Mouse (Mus musculus): ENCODE measurements around the gene Upf1. TPM values are rescaled to one million over a fixed set of nuclear protein-coding genes. Genes with fewer than 3 reads are reported as not detected.

The Upf1 gene
- polyA plus RNA-seq, 1 experiment from 2014 or later = 18.1 TPM

GRCm38 (mm10) chr8:70330741-70331364 lies 22.2 kb downstream of the Upf1 start:
- Histone ChIP-seq H3K4me1 (ENCODE audit: control insufficient read depth in 2 of 2, insufficient read depth in 2 of 2, low read length in 2 of 2) (peaks cover 11 to 21% of the 10 kb centered on the region in 2 experiments; a peak in 3 of 4 replicates), H3K27me3 (ENCODE audit: control insufficient read depth, insufficient read depth, low read length) (peaks cover 6% of the 10 kb centered on the region; the same call in 1 of the 2 replicates), H3K9me3 (ENCODE audit: control insufficient read depth, low read length) (no peaks in the 10 kb centered on the region), H3K27ac (replicated peaks in 1 of 2; ENCODE audit: control insufficient read depth in 1 of 2, insufficient read depth in 1 of 2, low read depth in 2 of 2, low read length in 2 of 2) (no peak overlapping the region), H3K9ac (ENCODE audit: low read length) (peak overlapping the region; percentile 2; the same call in 1 of the 2 replicates), H3K4me3 (ENCODE audit: control insufficient read depth in 1 of 2, insufficient read depth in 1 of 2, low read depth in 1 of 2, low read length in 2 of 2) (0 out of 4 replicates have a peak overlapping the region, but pooled peaks of 1 of the 2 experiments have one; percentile 7), H3K4me2 (ENCODE audit: low read length) (peak overlapping the region; percentile 52), H3K36me3 (ENCODE audit: control insufficient read depth, insufficient read depth, low read length) (peaks cover 49% of the 10 kb centered on the region)
- 34% methylated on average over 53 of the region's 53 CpGs for WGBS
- ATAC-seq (ENCODE audit: insufficient number of reproducible peaks, insufficient read depth, low FRiP score, low read depth) = peak; percentile 63; the same call in 1 of the 2 replicates

- no peaks in the 10 kb centered on the region for H3K9me3 ChIP-seq (ENCODE audit: control insufficient read depth, low read length)
- peaks cover 6% of the 10 kb centered on the region; the same call in 1 of the 2 replicates for H3K27me3 ChIP-seq (ENCODE audit: control insufficient read depth, insufficient read depth, low read length)
- peak overlapping the region; percentile 52 for H3K4me2 ChIP-seq (ENCODE audit: low read length)
- WGBS = 6% methylated on average over 45 of the region's 45 CpGs
- peak overlapping the region; percentile 2 for H3K9ac ChIP-seq (ENCODE audit: low read length)
- H3K27ac ChIP-seq (replicated peaks in 1 of 2; ENCODE audit: control insufficient read depth in 1 of 2, insufficient read depth in 1 of 2, low read depth in 2 of 2, low read length in 2 of 2) = no peak overlapping the region
- H3K4me1 ChIP-seq (ENCODE audit: control insufficient read depth in 2 of 2, insufficient read depth in 2 of 2, low read length in 2 of 2) = peaks cover 11 to 21% of the 10 kb centered on the region in 2 experiments; a peak in 3 of 4 replicates
- ATAC-seq (ENCODE audit: insufficient number of reproducible peaks, insufficient read depth, low FRiP score, low read depth) = peak; percentile 8; the same call in 1 of the 2 replicates
- H3K36me3 ChIP-seq (ENCODE audit: control insufficient read depth, insufficient read depth, low read length) = peaks cover 41% of the 10 kb centered on the region
- H3K4me3 ChIP-seq (ENCODE audit: control insufficient read depth in 1 of 2, insufficient read depth in 1 of 2, low read depth in 1 of 2, low read length in 2 of 2) = peak overlapping the region in 1 of 2 experiments; percentile 13; a peak in 1 of 4 replicates
Observed at GRCm38 (mm10) chr8:70329835-70330740, 23.0 kb downstream of the Upf1 start.

GRCm38 (mm10) chr8:70329124-70329834 lies 23.8 kb downstream of the Upf1 start, which contains the start of gene Gdf1:
Gene Gdf1, plus strand, starts transcription at chr8:70329817.
- H3K9ac ChIP-seq (ENCODE audit: low read length) = peak within 1 kb of the TSS; percentile 2
- H3K9me3 ChIP-seq (ENCODE audit: control insufficient read depth, low read length) = no peaks in the 10 kb centered on the region
- H3K27ac ChIP-seq (replicated peaks in 1 of 2; ENCODE audit: control insufficient read depth in 1 of 2, insufficient read depth in 1 of 2, low read depth in 2 of 2, low read length in 2 of 2) = no peak within 1 kb of the TSS
- H3K4me3 ChIP-seq (ENCODE audit: control insufficient read depth in 1 of 2, insufficient read depth in 1 of 2, low read depth in 1 of 2, low read length in 2 of 2) = peak within 1 kb of the TSS in 1 of 2 experiments; percentile 13; a peak in 1 of 4 replicates
- peaks cover 6% of the 10 kb centered on the region; the same call in 1 of the 2 replicates for H3K27me3 ChIP-seq (ENCODE audit: control insufficient read depth, insufficient read depth, low read length)
- peaks cover 11 to 21% of the 10 kb centered on the region in 2 experiments; a peak in 3 of 4 replicates for H3K4me1 ChIP-seq (ENCODE audit: control insufficient read depth in 2 of 2, insufficient read depth in 2 of 2, low read length in 2 of 2)
- H3K36me3 ChIP-seq (ENCODE audit: control insufficient read depth, insufficient read depth, low read length) = peaks cover 33% of the 10 kb centered on the region
- no peak for ATAC-seq (ENCODE audit: insufficient number of reproducible peaks, insufficient read depth, low FRiP score, low read depth)
- 28% methylated on average over 14 of the region's 14 CpGs for WGBS
- peak within 1 kb of the TSS; percentile 52 for H3K4me2 ChIP-seq (ENCODE audit: low read length)

- no peaks in the 10 kb centered on the region for H3K9me3 ChIP-seq (ENCODE audit: control insufficient read depth, low read length)
- H3K4me2 ChIP-seq (ENCODE audit: low read length) = no peak overlapping the region
- no peak for ATAC-seq (ENCODE audit: insufficient number of reproducible peaks, insufficient read depth, low FRiP score, low read depth)
- no peak overlapping the region for H3K9ac ChIP-seq (ENCODE audit: low read length)
- WGBS = 83% methylated on average over 6 of the region's 6 CpGs
- H3K4me3 ChIP-seq (ENCODE audit: control insufficient read depth in 1 of 2, insufficient read depth in 1 of 2, low read depth in 1 of 2, low read length in 2 of 2) = no peak overlapping the region
- H3K27ac ChIP-seq (replicated peaks in 1 of 2; ENCODE audit: control insufficient read depth in 1 of 2, insufficient read depth in 1 of 2, low read depth in 2 of 2, low read length in 2 of 2) = no peak overlapping the region
- H3K27me3 ChIP-seq (ENCODE audit: control insufficient read depth, insufficient read depth, low read length) = peaks cover 6% of the 10 kb centered on the region; the same call in 1 of the 2 replicates
- H3K4me1 ChIP-seq (ENCODE audit: control insufficient read depth in 2 of 2, insufficient read depth in 2 of 2, low read length in 2 of 2) = peaks cover 11 to 21% of the 10 kb centered on the region in 2 experiments; a peak in 3 of 4 replicates
- peaks cover 15% of the 10 kb centered on the region for H3K36me3 ChIP-seq (ENCODE audit: control insufficient read depth, insufficient read depth, low read length)
Observed at GRCm38 (mm10) chr8:70327512-70327911, 25.6 kb downstream of the Upf1 start.

- no peak overlapping the region for H3K9ac ChIP-seq (ENCODE audit: low read length)
- H3K4me1 ChIP-seq (ENCODE audit: control insufficient read depth in 2 of 2, insufficient read depth in 2 of 2, low read length in 2 of 2) = no peaks in the 10 kb centered on the region
- no peak overlapping the region for H3K27ac ChIP-seq (replicated peaks in 1 of 2; ENCODE audit: control insufficient read depth in 1 of 2, insufficient read depth in 1 of 2, low read depth in 2 of 2, low read length in 2 of 2)
- H3K36me3 ChIP-seq (ENCODE audit: control insufficient read depth, insufficient read depth, low read length) = no peaks in the 10 kb centered on the region
- H3K9me3 ChIP-seq (ENCODE audit: control insufficient read depth, low read length) = no peaks in the 10 kb centered on the region
- H3K4me3 ChIP-seq (ENCODE audit: control insufficient read depth in 1 of 2, insufficient read depth in 1 of 2, low read depth in 1 of 2, low read length in 2 of 2) = no peak overlapping the region
- no peak overlapping the region for H3K4me2 ChIP-seq (ENCODE audit: low read length)
- no peaks in the 10 kb centered on the region for H3K27me3 ChIP-seq (ENCODE audit: control insufficient read depth, insufficient read depth, low read length)
- ATAC-seq (ENCODE audit: insufficient number of reproducible peaks, insufficient read depth, low FRiP score, low read depth) = no peak
- WGBS = 90% methylated on average over 3 of the region's 3 CpGs
Observed at GRCm38 (mm10) chr8:70323716-70324115, 29.4 kb downstream of the Upf1 start.

- Histone ChIP-seq H3K27me3 (ENCODE audit: control insufficient read depth, insufficient read depth, low read length) (peaks cover 5% of the 10 kb centered on the region; the same call in 1 of the 2 replicates), H3K9me3 (ENCODE audit: control insufficient read depth, low read length) (no peaks in the 10 kb centered on the region), H3K4me1 (ENCODE audit: control insufficient read depth in 2 of 2, insufficient read depth in 2 of 2, low read length in 2 of 2) (peaks cover 14 to 20% of the 10 kb centered on the region in 2 experiments), H3K4me2 (ENCODE audit: low read length) (no peak overlapping the region), H3K36me3 (ENCODE audit: control insufficient read depth, insufficient read depth, low read length) (peaks cover 9% of the 10 kb centered on the region), H3K9ac (ENCODE audit: low read length) (no peak overlapping the region), H3K4me3 (ENCODE audit: control insufficient read depth in 1 of 2, insufficient read depth in 1 of 2, low read depth in 1 of 2, low read length in 2 of 2) (no peak overlapping the region), H3K27ac (replicated peaks in 1 of 2; ENCODE audit: control insufficient read depth in 1 of 2, insufficient read depth in 1 of 2, low read depth in 2 of 2, low read length in 2 of 2) (no peak overlapping the region)
- WGBS = 80% methylated on average over 5 of the region's 5 CpGs
- ATAC-seq (ENCODE audit: insufficient number of reproducible peaks, insufficient read depth, low FRiP score, low read depth) = no peak
Observed at GRCm38 (mm10) chr8:70317872-70318271, 35.2 kb downstream of the Upf1 start.

Measured in heart, embryonic 14.5 days (tissue).